Mouse (Mus musculus): ENCODE measurements at regions not wholly inside any gene's neighbourhood (a gene's known extent, or its start where the extent isn't known, plus 50 kb on each side); places are given as distances from the start of the nearest gene placed in this dataset.
A peak's percentile ranks its signal among the peaks of the same experiment; 100 is the strongest.

DNA sequence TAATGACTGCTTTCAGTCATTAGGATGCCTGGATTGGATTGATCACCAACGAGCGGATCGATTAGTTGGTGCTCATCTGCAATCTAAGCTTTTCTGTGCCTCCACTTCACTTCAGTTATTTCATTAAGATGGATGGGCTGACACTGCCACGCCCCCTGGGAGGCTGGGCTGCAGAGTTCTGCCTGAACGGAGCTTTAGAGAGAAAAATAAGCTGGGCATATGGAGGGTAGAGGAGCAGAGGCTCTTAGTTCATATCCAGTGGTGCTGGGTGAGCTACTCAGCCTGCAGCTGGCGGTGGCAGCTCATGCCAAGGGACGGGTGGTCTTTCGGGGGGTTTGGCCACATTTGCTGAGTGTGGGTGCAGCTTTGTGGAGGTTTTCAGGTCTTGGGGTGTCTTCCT lies 256.4 kb upstream of the Dusp10 start:
- DNase-seq: no peak

DNA sequence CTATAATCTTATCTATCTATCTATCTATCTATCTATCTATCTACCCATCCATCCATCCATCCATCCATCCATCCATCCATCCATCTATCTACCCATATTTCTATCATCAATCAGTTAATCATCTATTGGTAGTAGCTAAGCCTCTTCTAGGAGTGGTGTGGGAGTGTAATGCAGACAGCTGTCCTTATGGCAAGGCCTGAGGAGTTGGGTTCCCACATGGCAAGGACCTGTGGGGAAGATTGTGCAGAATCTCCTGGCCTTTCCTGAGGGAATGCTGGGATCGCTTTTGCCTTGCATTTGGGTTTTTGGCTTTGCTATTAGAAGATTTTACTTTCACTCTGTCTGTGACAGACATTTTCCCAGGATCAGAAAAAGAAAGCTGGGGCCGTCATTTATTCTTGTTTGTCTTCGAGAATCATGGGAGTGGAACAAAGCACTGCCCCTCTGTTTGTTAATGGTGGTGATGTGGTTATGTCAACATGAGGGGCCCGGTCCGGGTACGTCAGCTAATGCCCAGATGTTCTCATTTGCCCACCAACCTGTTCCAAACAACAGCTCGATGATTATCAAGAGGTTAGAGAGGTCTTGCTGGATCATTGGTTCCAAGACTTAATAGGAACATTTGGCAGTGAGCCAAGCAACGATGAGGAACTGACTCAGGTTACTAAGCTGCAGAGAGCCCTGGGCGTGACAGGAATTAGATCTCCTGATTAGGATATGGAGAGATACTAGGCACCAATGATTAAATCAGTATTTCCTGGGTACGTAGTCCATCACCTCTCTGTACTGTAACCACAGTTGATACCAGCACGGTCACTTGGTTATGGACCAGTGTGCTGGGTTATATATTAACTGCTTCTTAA lies 249.0 kb upstream of the Dusp10 start:
- DNase-seq: no peak

DNA sequence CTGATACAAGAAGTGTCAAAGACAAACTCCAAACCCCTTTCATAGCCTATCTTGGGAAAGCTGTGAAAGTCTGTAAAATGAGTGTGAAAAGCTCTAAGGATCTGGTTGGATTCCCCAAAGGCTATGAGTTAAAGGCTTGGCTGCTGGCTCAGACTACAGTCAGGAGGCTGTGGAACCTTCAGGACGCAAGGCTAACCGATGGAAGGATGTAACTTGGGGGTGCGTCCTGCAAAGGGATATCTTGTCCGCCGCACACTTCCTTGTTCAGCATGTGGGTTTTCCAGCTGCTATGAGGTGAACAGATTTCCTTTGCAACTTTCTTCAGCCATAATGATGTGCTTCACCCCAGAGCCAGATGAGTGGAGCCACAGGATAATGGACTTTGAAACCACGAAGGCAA lies 240.3 kb upstream of the Dusp10 start:
- DNase-seq: no peak

DNA sequence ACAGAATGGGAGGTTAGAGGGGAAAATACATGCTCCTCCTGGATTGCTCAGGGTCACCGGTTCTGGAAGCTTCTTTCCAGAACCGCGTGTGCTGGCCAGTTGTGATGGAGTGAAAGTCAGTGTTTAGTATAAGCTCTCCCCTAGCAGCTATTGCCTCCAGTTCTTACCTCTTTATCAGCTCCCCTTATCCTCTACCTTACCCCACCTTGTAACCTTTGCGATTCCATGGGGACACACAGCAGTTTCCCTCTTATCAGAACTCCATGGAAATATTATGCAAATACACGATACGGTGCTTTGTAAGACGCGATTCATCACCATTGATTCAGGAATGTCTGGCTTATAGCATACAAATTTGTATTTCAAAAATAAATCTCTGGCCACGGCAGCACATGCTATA lies 232.9 kb upstream of the Dusp10 start:
- DNase-seq: no peak

DNA sequence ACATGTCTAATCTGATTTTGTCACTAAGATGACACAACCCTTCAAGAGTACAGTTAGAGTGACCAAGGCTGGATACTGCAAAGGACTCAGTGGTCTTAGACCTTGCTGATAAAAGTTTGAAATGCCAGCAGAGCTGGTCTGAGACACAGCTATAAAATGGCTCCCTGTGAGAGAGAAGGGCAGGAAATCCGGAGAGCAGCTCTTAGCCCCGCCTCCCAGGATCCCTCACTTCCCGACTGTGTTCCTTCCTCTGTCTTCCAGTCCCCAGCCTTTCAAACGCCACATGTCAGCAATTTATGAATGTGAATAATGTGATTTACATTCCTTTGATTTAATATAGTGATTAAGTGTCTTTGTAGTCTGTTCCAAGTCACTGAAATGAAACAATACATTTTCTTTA lies 232.3 kb upstream of the Dusp10 start:
- DNase-seq: no peak

DNA sequence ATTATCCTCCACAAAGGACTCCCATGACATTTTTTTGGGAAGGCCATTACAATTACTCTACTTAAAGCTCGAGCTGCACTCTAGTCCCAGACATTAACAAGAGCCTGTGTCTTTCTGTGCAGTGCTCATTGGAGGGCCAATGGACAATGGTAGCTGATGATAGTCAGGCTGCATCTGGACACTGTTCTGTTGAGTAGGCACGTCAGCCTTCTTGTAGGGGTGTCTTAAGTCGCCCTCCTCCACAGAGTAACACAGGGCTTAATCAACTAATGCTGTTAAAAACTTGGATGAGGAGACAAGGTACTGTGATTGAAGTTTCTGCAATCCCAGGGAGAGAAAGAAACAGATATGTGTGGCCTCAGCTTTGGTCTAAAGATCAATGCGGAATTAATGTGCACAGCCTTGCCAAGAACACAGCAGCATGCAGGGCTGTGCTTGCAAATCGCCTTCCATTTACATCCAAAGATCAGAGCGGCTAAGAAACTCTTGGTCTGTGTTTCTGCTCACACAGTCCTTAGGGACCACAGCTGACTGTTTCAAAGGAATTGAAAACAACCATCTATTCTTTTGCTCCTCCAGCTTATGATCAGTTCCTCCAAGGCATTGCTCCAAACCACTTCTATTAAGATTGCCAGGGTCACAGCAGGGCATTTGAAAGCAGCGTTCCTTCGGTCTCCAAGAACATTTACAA lies 229.5 kb upstream of the Dusp10 start:
- no peak for DNase-seq

DNA sequence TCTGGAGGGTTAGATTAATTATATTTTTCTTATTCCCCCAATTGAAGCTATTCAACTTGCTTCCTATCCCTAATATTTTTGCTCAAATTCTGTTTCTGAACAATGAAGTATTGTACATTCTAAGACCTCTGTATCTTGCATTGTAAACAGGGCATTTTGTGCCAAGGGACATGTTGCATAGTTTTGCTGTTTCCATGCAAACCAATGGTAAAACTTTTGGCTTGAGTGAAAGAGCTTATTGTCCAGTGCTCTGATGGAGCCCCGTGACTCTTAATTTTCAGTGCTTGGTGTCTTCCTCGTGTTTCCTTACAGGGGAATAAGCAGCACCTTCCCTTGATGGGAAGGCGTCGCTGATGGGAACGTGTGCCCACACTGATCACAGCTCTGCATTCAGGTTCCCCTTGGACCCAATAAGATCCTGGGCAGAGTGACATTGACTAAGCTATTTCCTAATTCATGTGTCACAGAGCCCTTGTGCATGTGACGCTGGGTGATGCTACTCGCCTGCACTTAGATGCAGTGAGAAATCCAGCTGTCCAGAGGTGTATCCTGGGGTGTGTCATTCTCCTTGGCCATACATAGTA lies 220.8 kb upstream of the Dusp10 start:
- peak; percentile 37 for DNase-seq

DNA sequence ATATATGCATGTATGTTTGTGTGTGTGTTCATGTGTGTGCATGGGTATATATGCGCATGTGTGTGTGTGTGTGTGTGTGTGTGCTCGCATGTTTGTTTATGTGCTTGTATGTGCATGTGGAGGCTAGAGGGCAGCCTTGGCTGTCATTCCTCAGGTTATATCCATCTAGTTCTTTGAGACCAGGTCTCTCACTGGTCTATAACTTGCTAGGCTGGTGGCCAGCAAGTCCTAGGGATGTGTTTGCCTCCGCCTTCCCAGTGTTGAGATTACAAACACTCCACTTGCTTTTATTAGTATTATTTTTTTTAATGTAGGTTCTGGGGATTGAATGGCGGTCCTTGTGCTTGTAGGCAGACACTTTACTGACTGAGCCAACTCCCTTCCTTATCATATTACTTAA lies 219.8 kb upstream of the Dusp10 start:
- DNase-seq: no peak

DNA sequence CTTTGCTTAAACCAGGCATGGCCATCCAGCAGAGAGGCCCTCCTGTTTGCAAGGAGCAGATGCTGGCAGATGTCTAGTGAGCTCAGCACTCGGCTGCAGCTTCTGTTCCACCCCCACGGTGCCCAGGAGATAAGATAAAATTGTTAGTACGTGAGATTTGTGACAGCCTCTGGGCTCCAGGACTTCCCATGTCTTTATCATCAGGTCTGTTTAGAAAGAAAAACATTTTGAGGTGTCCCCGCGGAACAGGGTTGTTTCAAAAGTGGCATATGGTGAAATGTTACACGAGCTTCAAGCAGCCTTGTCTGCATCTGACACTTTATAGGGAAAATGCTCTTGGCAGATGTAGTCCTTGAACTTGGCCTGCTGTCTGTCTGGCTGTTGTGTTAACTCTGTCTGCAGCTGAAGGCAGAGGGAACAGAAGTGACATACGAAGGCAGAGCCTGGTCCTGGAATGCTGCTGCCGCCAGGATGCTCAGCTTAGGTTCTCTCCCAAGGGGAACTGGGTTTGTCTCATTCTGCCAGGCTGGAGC lies 219.1 kb upstream of the Dusp10 start:
- DNase-seq: peak; percentile 8

DNA sequence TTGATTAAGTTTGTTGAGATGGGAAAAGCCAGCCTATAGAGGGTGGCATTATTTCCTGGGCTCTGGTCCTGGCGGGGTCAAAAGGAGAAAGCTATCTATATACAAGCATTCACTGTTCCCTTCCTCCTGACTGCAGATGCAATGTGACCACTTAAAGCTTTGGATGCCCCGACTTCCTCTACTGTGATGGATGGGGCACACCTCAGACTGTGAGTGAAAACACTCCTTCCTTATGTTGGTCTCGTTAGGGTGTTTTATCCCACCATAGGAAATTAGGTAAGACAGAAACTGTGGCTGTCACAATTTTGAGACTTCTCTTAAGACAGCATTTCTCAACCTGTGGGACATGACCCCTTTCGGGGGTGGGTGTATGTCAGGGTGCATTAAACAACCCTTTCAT lies 210.8 kb upstream of the Dusp10 start:
- no peak for DNase-seq

DNA sequence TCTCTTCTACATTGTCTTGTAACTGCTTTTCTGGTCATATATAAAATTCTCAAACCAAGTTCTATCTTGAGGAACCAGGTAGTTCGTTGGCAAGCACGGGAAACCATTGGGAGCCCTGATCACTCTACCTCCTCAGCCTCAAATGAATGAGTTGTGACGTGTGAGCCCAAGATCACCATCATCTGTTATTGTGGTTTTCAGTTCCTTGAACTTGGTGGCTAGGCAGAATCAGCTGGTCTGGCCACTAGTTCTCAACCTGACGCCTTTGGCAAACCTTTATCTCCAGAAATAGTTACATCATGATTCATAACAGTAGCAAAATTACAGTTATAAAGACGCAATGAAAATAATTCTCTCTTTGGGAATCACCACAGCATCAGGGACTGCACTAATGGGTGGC lies 209.7 kb upstream of the Dusp10 start:
- DNase-seq: no peak

DNA sequence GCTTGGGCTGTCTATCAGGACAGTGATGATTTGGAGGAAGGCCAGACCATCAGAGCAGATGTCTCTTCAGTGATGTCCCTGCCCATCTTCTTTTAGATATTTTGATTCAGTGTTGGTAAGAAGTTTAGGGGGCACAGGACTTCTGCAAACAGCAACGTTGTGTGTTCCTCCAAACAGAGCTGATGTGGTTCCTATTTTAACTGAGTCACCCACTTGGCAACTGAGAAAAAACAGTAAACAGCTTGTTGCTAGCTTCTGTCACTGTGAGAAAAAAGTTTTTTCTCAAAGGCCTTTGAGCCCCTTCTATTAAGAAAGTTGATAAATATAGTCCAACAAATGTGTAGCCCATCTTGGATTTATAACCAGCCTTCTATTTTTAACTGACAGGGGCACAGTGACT lies 209.3 kb upstream of the Dusp10 start:
- no peak for DNase-seq

DNA sequence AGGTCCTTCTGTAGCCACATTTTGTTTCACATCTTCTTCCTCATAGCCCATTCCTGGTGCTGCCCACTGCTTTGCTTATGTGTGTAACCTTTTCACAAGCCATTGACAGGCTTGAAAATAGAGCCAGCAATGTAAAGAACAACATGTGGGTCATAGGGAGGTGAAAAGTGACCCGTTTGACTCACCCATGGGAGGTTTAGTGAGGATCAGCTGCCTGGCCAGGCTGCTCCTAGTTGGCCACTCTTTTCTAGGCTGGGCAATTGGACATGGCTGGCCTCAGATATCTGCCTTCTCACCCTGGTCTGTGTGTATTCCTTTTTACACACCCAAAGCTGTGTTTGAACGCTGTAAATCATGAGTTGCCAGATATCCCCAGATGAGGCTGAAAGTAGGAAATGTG lies 208.8 kb upstream of the Dusp10 start:
- no peak for DNase-seq

DNA sequence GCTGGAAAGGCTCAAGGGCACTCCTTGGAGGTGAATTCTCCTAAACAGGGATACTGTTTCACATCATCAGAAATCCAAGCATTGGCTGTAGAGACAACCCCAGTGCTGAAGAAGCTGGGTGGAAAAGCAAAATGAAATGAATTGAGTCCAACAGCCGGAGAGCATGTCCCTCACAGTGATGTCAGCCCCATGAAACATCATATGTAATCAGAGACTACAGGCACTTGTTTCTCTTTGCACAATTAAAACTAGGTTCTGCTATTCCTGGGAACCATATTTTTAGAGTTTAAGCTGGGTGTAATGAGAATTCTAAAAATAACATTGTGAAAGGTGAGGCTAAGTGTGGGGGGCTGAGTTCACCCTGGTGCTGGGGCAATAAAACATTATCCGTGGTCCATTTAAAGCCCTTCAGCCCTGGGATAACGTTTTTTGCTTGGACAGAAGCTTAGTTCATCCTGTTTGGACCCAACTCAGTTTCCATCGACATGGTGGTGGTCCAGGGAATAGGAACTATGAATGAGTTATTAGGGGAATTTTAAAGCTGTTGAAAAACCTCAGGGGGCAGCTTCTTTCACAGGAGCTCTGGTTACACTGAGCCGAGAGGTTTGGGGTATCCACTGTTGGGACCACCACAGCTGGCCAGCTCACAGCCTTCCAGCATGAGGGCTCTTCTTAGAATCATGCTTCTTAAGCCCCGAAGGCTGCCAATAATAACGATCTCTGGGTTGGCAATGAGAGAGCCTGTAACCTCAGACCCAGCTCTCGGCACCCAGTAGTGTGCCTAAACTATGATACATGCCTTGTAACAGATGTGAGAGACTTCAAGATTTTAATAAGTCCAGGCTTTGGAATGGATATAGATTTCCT lies 206.0 kb upstream of the Dusp10 start:
- DNase-seq: no peak

DNA sequence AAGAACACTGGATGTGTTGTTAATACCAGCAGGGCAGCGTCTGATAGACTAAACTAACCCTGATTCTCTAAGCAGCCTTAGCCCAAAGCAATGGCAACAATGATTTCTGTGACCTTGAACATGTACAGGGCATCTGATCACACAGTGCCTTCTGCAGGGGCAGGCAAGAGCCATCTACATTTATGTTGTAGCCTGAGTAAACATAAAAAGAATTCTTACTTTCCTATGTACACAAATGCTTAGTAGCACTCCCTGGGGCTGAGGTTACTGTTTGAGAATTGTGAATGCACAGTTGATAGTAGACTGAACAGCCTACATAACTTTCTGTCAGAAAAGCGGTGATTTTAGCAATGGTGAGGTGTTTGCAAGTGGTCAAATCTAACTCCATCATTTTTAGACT lies 204.9 kb upstream of the Dusp10 start:
- DNase-seq: no peak

DNA sequence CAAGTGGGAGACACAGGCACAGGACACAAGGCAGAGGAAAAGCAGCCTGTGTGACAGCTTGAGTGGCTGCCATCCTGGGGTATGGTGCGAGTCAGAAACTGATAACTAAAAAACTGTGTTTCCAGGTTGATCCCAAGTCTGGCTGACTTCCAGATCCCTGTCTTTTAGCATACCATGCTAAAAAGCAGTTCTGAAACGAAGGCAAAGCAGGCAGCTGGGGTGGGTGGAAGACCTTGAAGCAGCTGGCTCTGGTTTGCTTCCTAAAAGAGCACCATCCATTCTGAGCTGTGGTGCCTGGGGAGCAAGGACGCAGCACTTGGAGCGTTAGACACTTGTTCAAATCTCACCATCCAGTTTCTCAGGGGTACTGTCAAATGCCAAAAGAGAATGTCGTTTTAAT lies 192.5 kb upstream of the Dusp10 start:
- no peak for DNase-seq

DNA sequence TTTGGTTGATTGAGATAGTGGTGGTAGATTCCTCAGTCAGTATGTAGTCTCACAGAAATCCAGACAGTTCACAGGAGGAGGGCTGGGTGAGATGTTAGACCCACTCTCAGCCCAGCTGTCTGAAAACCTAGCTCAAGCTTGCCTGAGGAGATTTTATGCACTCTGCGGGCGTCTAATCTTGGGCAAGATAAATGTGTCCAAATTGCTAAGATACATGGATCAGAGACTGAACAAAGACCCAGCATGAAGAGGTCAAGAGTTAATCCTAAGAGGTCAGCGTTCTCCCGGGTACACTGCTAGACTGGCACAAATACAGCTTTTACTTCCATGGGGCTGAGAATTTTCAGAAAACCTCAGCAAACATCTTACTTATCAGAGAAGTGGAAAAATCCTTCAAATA lies 186.8 kb upstream of the Dusp10 start:
- no peak for DNase-seq

DNA sequence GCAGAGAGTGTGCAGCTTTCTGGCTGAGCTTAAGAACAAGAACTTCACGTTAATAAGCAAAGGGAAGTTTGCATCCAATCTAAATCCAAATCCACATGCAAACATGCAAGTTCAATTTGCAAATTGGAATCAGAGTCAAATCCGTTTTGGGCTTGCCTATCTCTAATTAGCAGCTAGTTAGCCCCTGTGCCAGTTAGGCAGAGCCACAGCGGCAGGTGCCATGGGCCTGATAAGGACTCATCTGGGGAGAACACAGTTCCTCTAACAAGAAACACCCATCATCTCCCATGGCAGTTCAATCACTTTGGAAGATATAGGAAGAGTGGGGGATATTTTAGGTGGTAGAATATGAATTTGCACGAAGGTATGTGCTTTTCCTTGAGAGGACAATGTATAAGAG lies 168.0 kb upstream of the Dusp10 start:
- DNase-seq: no peak

DNA sequence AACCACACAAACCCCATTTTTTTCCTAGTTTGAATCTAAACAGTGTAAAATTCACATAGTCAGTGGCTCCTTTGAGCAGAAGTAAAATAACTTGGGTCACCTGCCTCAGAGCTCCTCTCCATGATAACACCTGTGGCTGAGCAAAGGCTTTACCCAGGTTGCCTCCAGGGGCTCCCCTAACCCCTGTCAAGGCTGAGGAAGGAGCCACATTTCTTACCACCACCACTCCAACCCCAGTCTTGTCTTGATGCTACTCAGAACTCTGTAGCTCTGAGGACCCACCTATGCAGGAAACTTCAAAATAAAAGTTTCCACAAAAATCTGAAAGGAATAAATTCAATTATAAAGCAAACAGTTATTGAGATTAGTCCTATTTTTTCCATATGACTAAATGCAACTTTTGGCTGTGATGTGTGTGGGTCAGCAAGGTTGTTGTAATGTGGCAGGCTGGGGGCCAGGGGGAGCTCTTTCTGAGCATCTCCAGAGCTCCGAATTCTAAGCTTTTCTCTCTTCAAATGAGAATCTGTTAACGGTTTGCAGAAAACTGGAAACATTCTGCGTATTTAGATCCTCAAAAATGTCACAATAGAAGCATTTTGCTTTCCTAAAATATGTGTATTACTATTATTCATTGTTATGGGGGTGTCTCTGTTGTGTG lies 159.0 kb upstream of the Dusp10 start:
- no peak for DNase-seq

DNA sequence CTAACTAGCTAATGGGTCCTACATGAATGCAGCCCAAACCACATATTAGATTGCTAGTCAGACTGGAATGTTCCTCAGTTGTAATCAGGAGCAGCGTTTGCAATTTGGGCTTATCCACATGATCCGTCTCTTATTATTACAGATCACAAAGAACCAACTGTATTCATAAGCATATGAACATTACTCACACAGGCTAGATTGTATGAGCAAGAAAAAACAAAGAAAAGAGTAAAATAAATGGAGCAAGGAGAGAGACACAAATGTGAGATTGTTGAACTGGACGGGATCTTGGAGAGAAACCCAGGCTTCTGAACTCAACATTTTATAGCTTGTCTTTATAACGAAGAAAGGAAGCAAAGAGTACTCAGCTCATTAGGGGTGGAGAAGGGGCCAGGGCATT lies 148.0 kb upstream of the Dusp10 start:
- DNase-seq: no peak

DNA sequence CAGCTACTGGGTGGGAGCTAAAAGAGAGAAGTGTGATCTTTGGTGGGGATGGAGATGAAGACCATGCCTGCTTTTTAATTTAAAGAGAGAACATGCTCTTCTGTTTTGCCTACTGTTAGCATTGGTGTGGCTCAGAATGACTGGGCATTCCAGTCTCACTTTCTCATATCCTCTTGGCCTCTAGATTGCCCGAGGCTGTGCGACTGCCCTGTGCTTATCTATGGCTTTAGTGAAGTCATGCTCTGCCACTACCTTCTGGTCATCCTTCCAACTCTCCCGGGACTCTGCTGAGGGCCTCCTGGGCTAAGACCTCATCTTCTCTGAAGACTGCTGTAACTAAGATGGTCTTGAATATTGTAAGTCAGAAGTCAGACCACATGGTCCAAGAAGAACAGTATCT lies 147.5 kb upstream of the Dusp10 start:
- DNase-seq: no peak

DNA sequence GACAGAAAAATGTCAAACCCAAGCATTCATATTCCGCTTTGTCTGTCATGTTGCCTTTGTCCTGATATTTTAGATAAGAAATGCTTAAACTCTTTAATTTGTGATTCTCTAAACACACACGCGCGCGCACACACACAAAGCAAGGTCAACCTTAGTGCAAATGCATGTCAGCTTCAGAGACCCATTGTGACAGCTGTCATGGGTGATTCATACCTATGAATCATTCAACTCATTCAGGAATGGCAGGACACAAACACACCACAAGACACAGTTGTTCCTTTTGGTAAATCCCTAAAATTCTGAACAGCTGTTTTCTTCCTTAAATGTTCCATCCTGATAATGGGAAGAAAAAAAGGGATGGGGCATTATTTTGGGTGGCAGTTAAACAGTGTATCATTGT lies 144.1 kb upstream of the Dusp10 start:
- DNase-seq: no peak

DNA sequence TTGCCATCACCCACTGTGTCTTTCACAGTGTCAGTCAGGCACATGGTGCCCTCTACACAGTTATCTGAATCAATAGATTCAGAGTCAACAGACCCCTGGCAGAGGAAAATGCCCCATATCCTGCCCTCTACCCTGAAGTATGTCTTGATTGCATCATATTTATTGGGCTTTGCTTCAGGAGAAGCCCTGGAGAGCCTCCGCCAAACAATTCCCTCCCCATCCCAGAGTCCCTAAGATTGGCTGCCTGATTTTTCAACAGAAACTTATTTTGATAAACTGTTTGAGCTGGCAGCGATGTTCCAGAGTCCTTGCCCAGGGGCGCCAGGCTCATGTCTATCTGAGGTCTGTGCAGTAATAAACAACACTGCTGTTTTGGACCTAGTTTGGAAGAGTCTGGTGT lies 117.2 kb upstream of the Dusp10 start:
- DNase-seq: no peak
